Comparison of ENCODE assay signal across 18 mouse cellular contexts in genomic region chr1:126745482-126746136, GRCm38 (mm10).
DNase-seq lines count a peak whose midpoint lies in the region; ATAC-seq and TF ChIP-seq lines count a peak whose summit lies in the region.
"Had no signal": no experiment of that assay in that cellular context is flagged by ENCODE, and none has a peak within 500 bp of the region (broad histone marks: within the 10 kb centered on the region; RNA-seq: fewer than 3 reads in every experiment).

No protein-coding gene starts in this region.

- no peak for TF ChIP-seq CTCF in brain, embryonic 14.5 days (IDR thresholded peaks at IDR 0.05; ENCODE audit: borderline replicate concordance, extremely low read depth, insufficient read depth, insufficient read length)

- WGBS in forebrain, embryonic 12.5 days = 4% methylated on average over 4 of the region's 4 CpGs
- 9% methylated on average over 4 of the region's 4 CpGs for WGBS in forebrain, embryonic 15.5 days
- WGBS in forebrain, embryonic 14.5 days = 12% methylated on average over 4 of the region's 4 CpGs
- 14% methylated on average over 4 of the region's 4 CpGs for WGBS in neural tube, embryonic 12.5 days
- 54% methylated on average over 4 of the region's 4 CpGs for WGBS in heart, embryonic 10.5 days

- H3K27me3 ChIP-seq in forebrain, embryonic 12.5 days = 0 out of 2 replicates have a peak, but pooled peaks cover 8% of the 10 kb centered on the region
- H3K27me3 ChIP-seq in forebrain, embryonic 15.5 days = no peaks in the 10 kb centered on the region
- H3K27me3 ChIP-seq in forebrain, embryonic 14.5 days (replicated peaks; ENCODE audit: control insufficient read depth, insufficient read depth, low read length) = no peaks in the 10 kb centered on the region
- no peaks in the 10 kb centered on the region for H3K27me3 ChIP-seq in neural tube, embryonic 12.5 days (replicated peaks)
- no peaks in the 10 kb centered on the region for H3K27me3 ChIP-seq in heart, embryonic 10.5 days (ENCODE audit: insufficient read depth, poor library complexity, severe bottlenecking)
- H3K27me3 ChIP-seq: embryonic facial prominence, embryonic 15.5 days; heart, embryonic 13.5 days; liver, embryonic 13.5 days; Patski had no signal

- H3K4me3 ChIP-seq in forebrain, embryonic 12.5 days (replicated peaks) = no peak overlapping the region
- H3K4me3 ChIP-seq in forebrain, embryonic 15.5 days = no peak overlapping the region
- no peak overlapping the region for H3K4me3 ChIP-seq in forebrain, embryonic 14.5 days (ENCODE audit: low read depth, low read length)
- H3K4me3 ChIP-seq in neural tube, embryonic 12.5 days = no peak overlapping the region
- no peak overlapping the region for H3K4me3 ChIP-seq in heart, embryonic 10.5 days
- H3K4me3 ChIP-seq: embryonic facial prominence, embryonic 15.5 days; heart, embryonic 13.5 days; liver, embryonic 13.5 days had no signal

- no peak overlapping the region for H3K4me2 ChIP-seq in forebrain, embryonic 12.5 days
- H3K4me2 ChIP-seq in forebrain, embryonic 15.5 days (replicated peaks) = no peak overlapping the region
- H3K4me2 ChIP-seq in forebrain, embryonic 14.5 days (ENCODE audit: low read length) = no peak overlapping the region
- no peak overlapping the region for H3K4me2 ChIP-seq in neural tube, embryonic 12.5 days (replicated peaks)
- H3K4me2 ChIP-seq: embryonic facial prominence, embryonic 15.5 days; heart, embryonic 13.5 days; liver, embryonic 13.5 days had no signal

- peak; percentile 36 for DNase-seq in brain, embryonic 14.5 days (ENCODE audit: low read depth)
- no peak for DNase-seq in forebrain, embryonic 14.5 days (ENCODE audit: low spot score)
- DNase-seq in gastrocnemius, adult 8-10 months (ENCODE audit: low spot score in 2 of 2) = no peak
- DNase-seq in Muller cell, postnatal 12 days (ENCODE audit: inconsistent ontology term) = no peak
- DNase-seq in heart, embryonic 10.5 days (ENCODE audit: low spot score) = no peak
- DNase-seq: cerebellum, postnatal 25 days; gastrocnemius, postnatal 25 days; kidney, adult 18-20 months; kidney, postnatal 25 days; liver, embryonic 13.5 days; thymus, postnatal 25 days had no signal

- ATAC-seq in forebrain, embryonic 12.5 days (ENCODE audit: low FRiP score) = peak; percentile 62
- ATAC-seq in forebrain, embryonic 15.5 days (replicated peaks) = no peak
- ATAC-seq in forebrain, embryonic 14.5 days = peak; percentile 44; the same call in 1 of the 2 replicates
- ATAC-seq in neural tube, embryonic 12.5 days (ENCODE audit: low FRiP score, low read depth) = peak; percentile 46; the same call in 1 of the 2 replicates
- ATAC-seq: Patski had no signal

- no peaks in the 10 kb centered on the region for H3K36me3 ChIP-seq in forebrain, embryonic 12.5 days (replicated peaks)
- H3K36me3 ChIP-seq in forebrain, embryonic 15.5 days = no peaks in the 10 kb centered on the region
- no peaks in the 10 kb centered on the region for H3K36me3 ChIP-seq in forebrain, embryonic 14.5 days (ENCODE audit: control insufficient read depth, insufficient read depth, low read length)
- no peaks in the 10 kb centered on the region for H3K36me3 ChIP-seq in neural tube, embryonic 12.5 days
- no peaks in the 10 kb centered on the region for H3K36me3 ChIP-seq in heart, embryonic 10.5 days
- H3K36me3 ChIP-seq: embryonic facial prominence, embryonic 15.5 days; heart, embryonic 13.5 days; liver, embryonic 13.5 days had no signal

- H3K9me3 ChIP-seq in forebrain, embryonic 12.5 days = no peaks in the 10 kb centered on the region
- H3K9me3 ChIP-seq in forebrain, embryonic 15.5 days = no peaks in the 10 kb centered on the region
- H3K9me3 ChIP-seq in forebrain, embryonic 14.5 days (replicated peaks; ENCODE audit: control insufficient read depth, low read length) = no peaks in the 10 kb centered on the region
- H3K9me3 ChIP-seq in neural tube, embryonic 12.5 days = no peaks in the 10 kb centered on the region
- H3K9me3 ChIP-seq in heart, embryonic 10.5 days = no peaks in the 10 kb centered on the region
- H3K9me3 ChIP-seq: embryonic facial prominence, embryonic 15.5 days; heart, embryonic 13.5 days; liver, embryonic 13.5 days had no signal

- peak overlapping the region; percentile 65 for H3K27ac ChIP-seq in forebrain, embryonic 12.5 days
- no peak overlapping the region for H3K27ac ChIP-seq in forebrain, embryonic 15.5 days (replicated peaks)
- H3K27ac ChIP-seq in forebrain, embryonic 14.5 days (ENCODE audit: low read depth, low read length) = no peak overlapping the region
- H3K27ac ChIP-seq in neural tube, embryonic 12.5 days = peak overlapping the region; percentile 2; the same call in 1 of the 2 replicates
- H3K27ac ChIP-seq in heart, embryonic 10.5 days = no peak overlapping the region
- H3K27ac ChIP-seq: embryonic facial prominence, embryonic 15.5 days; heart, embryonic 13.5 days; liver, embryonic 13.5 days; stomach, postnatal 0 days had no signal

- peaks cover 19% of the 10 kb centered on the region for H3K4me1 ChIP-seq in forebrain, embryonic 12.5 days
- peaks cover 14% of the 10 kb centered on the region for H3K4me1 ChIP-seq in forebrain, embryonic 15.5 days
- H3K4me1 ChIP-seq in forebrain, embryonic 14.5 days (ENCODE audit: control insufficient read depth, insufficient read depth, low read length) = peaks cover 12% of the 10 kb centered on the region; the same call in 1 of the 2 replicates
- peaks cover 18% of the 10 kb centered on the region for H3K4me1 ChIP-seq in neural tube, embryonic 12.5 days
- H3K4me1 ChIP-seq in heart, embryonic 10.5 days = no peaks in the 10 kb centered on the region
- H3K4me1 ChIP-seq: embryonic facial prominence, embryonic 15.5 days; heart, embryonic 13.5 days; liver, embryonic 13.5 days had no signal

- peak overlapping the region; percentile 42; the same call in 1 of the 2 replicates for H3K9ac ChIP-seq in forebrain, embryonic 12.5 days
- no peak overlapping the region for H3K9ac ChIP-seq in forebrain, embryonic 15.5 days (replicated peaks)
- no peak overlapping the region for H3K9ac ChIP-seq in forebrain, embryonic 14.5 days (ENCODE audit: low read length)
- H3K9ac ChIP-seq in neural tube, embryonic 12.5 days = no peak overlapping the region
- H3K9ac ChIP-seq: embryonic facial prominence, embryonic 15.5 days; heart, embryonic 13.5 days; liver, embryonic 13.5 days had no signal

- no peak for TF ChIP-seq POLR2A in brain, embryonic 14.5 days (IDR thresholded peaks at IDR 0.05; ENCODE audit: borderline replicate concordance, extremely low read depth, insufficient read depth, insufficient read length, poor library complexity, severe bottlenecking)

Comparison
In these comparisons a context has a peak if more than half of its experiments do, and no peak if none do; other contexts are left out.
1. H3K27ac ChIP-seq: peak in forebrain, embryonic 12.5 days (single experiment) and neural tube, embryonic 12.5 days (single experiment); none in forebrain, embryonic 15.5 days (single experiment), forebrain, embryonic 14.5 days (single experiment) and heart, embryonic 10.5 days (single experiment).